Mouse (Mus musculus): ENCODE results near the gene Gstt2.

- TF ChIP-seq CTCF (IDR thresholded peaks at IDR 0.05; ENCODE audit: low read depth, low read length): no peak
- no peak for TF ChIP-seq EP300 (IDR thresholded peaks at IDR 0.05; ENCODE audit: insufficient read depth, low read depth, low read length)
Observed at GRCm38 (mm10) chr10:75796731-75797516, 40.3 kb downstream of the Gstt2 start.

Measured in ES-Bruce4 (cell line).